Mouse (Mus musculus): ENCODE data around the gene Ces5a. TPM values are rescaled to one million over a fixed set of nuclear protein-coding genes. Genes with fewer than 3 reads are reported as not detected.
A peak's percentile ranks its signal among the peaks of the same experiment; 100 is the strongest.
"Not testable (repeated sequence)": the region's sequence is repeated elsewhere in the genome, so short reads cannot be mapped to it uniquely, and the experiment has no call there.

Gene Ces5a
- total RNA-seq (2021), result under 1 TPM in 1 of 2 experiments, not detected in 1; 0.77 TPM
- long read RNA-seq, experiment 1, result 0 reads
- long read RNA-seq, experiment 2, partial matches to known transcripts, result 1 of 2 reads
- long read RNA-seq, experiment 2, other reads (novel, unspliced or antisense), result 1 of 2 reads

- no peak for DNase-seq
- intact Hi-C loops (cut with DNase I), result no loop called here
Measured at GRCm38 (mm10) chr8:93535730-93536129, at the start of gene Ces5a. Gene Ces5a, minus strand, starts transcription at chr8:93535830.

- intact Hi-C loops (cut with DNase I), result no loop called here
- DNase-seq, result no peak
Measured at GRCm38 (mm10) chr8:93572841-93573240, 37.2 kb upstream of the Ces5a start.

GRCm38 (mm10) chr8:93572095-93572501 lies 36.5 kb upstream of the Ces5a start:
- intact Hi-C loops (cut with DNase I), result no loop called here
- DNase-seq, result no peak

- DNase-seq, result no peak
- intact Hi-C loops (cut with DNase I), result no loop called here
Measured at GRCm38 (mm10) chr8:93571369-93571985, 35.8 kb upstream of the Ces5a start.

GRCm38 (mm10) chr8:93570186-93570530 lies 34.5 kb upstream of the Ces5a start:
- intact Hi-C loops (cut with DNase I), result no loop called here
- DNase-seq, result no peak

- DNase-seq, result peak; percentile 22 to 38
- intact Hi-C loops (cut with DNase I), result no loop called here
Measured at GRCm38 (mm10) chr8:93569311-93570185, 33.9 kb upstream of the Ces5a start.

GRCm38 (mm10) chr8:93568666-93569065 lies 33.0 kb upstream of the Ces5a start:
- no peak for DNase-seq
- intact Hi-C loops (cut with DNase I), result no loop called here

GRCm38 (mm10) chr8:93567086-93567485 lies 31.5 kb upstream of the Ces5a start:
- intact Hi-C loops (cut with DNase I), result no loop called here
- DNase-seq, result no peak

- no peak for DNase-seq
- intact Hi-C loops (cut with DNase I), result no loop called here
Measured at GRCm38 (mm10) chr8:93564634-93565033, 29.0 kb upstream of the Ces5a start.

GRCm38 (mm10) chr8:93563551-93563950 lies 27.9 kb upstream of the Ces5a start:
- intact Hi-C loops (cut with DNase I), result no loop called here
- DNase-seq, result no peak

- no peak for DNase-seq
- intact Hi-C loops (cut with DNase I), result no loop called here
Measured at GRCm38 (mm10) chr8:93562557-93563210, 27.1 kb upstream of the Ces5a start.

GRCm38 (mm10) chr8:93561271-93561670 lies 25.6 kb upstream of the Ces5a start:
- intact Hi-C loops (cut with DNase I), result no loop called here

GRCm38 (mm10) chr8:93559696-93560095 lies 24.1 kb upstream of the Ces5a start:
- intact Hi-C loops (cut with DNase I), result no loop called here
- no peak for DNase-seq

More at GRCm38 (mm10) chr8:93561271-93561670, 25.6 kb upstream of the Ces5a start:
- no peak for DNase-seq

- intact Hi-C loops (cut with DNase I), result no loop called here
- DNase-seq, result no peak
Measured at GRCm38 (mm10) chr8:93502634-93503033, 33.0 kb downstream of the Ces5a start.

GRCm38 (mm10) chr8:93499437-93499836 lies 36.2 kb downstream of the Ces5a start:
- intact Hi-C loops (cut with DNase I), result no loop called here

GRCm38 (mm10) chr8:93495330-93495729 lies 40.3 kb downstream of the Ces5a start:
- intact Hi-C loops (cut with DNase I), result no loop called here
- DNase-seq, result no peak

More at GRCm38 (mm10) chr8:93499437-93499836, 36.2 kb downstream of the Ces5a start:
- no peak for DNase-seq

GRCm38 (mm10) chr8:93488743-93489142 lies 46.9 kb downstream of the Ces5a start:
- DNase-seq, result no peak
- intact Hi-C loops (cut with DNase I), result no loop called here

- intact Hi-C loops (cut with DNase I), result no loop called here
- no peak for DNase-seq
Measured at GRCm38 (mm10) chr8:93478211-93478610, 57.4 kb downstream of the Ces5a start.

GRCm38 (mm10) chr8:93469733-93470132 lies 65.9 kb downstream of the Ces5a start:
- DNase-seq; intact Hi-C loops (cut with DNase I): not testable (repeated sequence)

- DNase-seq, result no peak
- intact Hi-C loops (cut with DNase I), result no loop called here
Measured at GRCm38 (mm10) chr8:93454258-93454877, 81.3 kb downstream of the Ces5a start.

Measured in gastrocnemius, postnatal 36 days (tissue).